Mouse (Mus musculus): ENCODE results near the gene 4930512M02Rik. TPM values are rescaled to one million over a fixed set of nuclear protein-coding genes. Genes with fewer than 3 reads are reported as not detected.
A peak's percentile ranks its signal among the peaks of the same experiment; 100 is the strongest.

The 4930512M02Rik gene
- total and polyA plus RNA-seq, 3 experiments = not detected

DNA sequence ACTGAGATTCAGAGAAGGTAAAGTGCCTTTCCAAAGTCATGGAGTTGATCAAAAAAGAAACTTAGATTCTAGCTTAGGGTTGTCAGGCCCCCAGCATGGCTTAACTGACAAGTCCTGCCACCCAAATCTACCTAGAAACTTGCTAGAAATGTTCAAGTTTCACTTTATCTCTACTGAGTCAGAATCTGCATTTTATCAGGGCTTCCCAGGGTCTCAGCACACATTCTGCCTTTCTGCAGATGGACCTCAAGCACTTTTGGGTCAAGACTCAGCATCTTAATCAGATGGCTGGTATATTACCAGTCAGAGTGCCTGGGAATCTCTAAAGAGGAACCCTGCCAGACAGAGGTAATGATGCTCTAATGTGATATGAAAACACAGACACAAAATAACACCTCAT lies 56.9 kb downstream of the 4930512M02Rik start:
- H3K27me3 ChIP-seq (ENCODE audit: insufficient read depth, low read length) = no peaks in the 10 kb centered on the region
- peak; percentile 60 for ATAC-seq (ENCODE audit: extremely low read depth, insufficient number of reproducible peaks, low FRiP score, poor library complexity, severe bottlenecking)
- peaks cover 41% of the 10 kb centered on the region for H3K4me1 ChIP-seq (ENCODE audit: insufficient read depth, low read depth, low read length)
- H3K4me3 ChIP-seq (ENCODE audit: low read depth, low read length) = no peak overlapping the region
- H3K9me3 ChIP-seq (replicated peaks) = no peaks in the 10 kb centered on the region
- no peak for DNase-seq (ENCODE audit: low spot score)
- H3K36me3 ChIP-seq (replicated peaks) = no peaks in the 10 kb centered on the region
- peak; percentile 38; the same call in 1 of the 2 replicates for TF ChIP-seq TAL1 (conservative IDR thresholded peaks at IDR 0.05; ENCODE audit: low read depth, low read length)
- no peak for TF ChIP-seq GATA1 (IDR thresholded peaks at IDR 0.05; ENCODE audit: borderline replicate concordance, low read length)

GRCm38 (mm10) chr11:11569466-11570132 lies 58.0 kb downstream of the 4930512M02Rik start:
- Histone ChIP-seq H3K4me3 (ENCODE audit: low read depth, low read length) (no peak overlapping the region), H3K27me3 (ENCODE audit: insufficient read depth, low read length) (no peaks in the 10 kb centered on the region), H3K36me3 (replicated peaks) (no peaks in the 10 kb centered on the region), H3K9me3 (replicated peaks) (no peaks in the 10 kb centered on the region), H3K4me1 (ENCODE audit: insufficient read depth, low read depth, low read length) (peaks cover 53% of the 10 kb centered on the region)
- no peak for TF ChIP-seq TAL1 (conservative IDR thresholded peaks at IDR 0.05; ENCODE audit: low read depth, low read length)
- no peak for TF ChIP-seq POLR2AphosphoS5 (IDR thresholded peaks at IDR 0.05; ENCODE audit: insufficient replicate concordance, low read depth, low read length)
- TF ChIP-seq GATA1 (IDR thresholded peaks at IDR 0.05; ENCODE audit: borderline replicate concordance, low read length) = no peak
- no peak for TF ChIP-seq GATA2 (IDR thresholded peaks at IDR 0.05; ENCODE audit: borderline replicate concordance, low read depth, low read length)
- TF ChIP-seq CTCF (IDR thresholded peaks at IDR 0.05; ENCODE audit: low read depth, low read length) = no peak
- no peak for DNase-seq (ENCODE audit: low spot score)
- peak; percentile 46 for ATAC-seq (ENCODE audit: extremely low read depth, insufficient number of reproducible peaks, low FRiP score, poor library complexity, severe bottlenecking)

- Histone ChIP-seq H3K4me1 (ENCODE audit: insufficient read depth, low read depth, low read length) (peaks cover 61% of the 10 kb centered on the region), H3K36me3 (replicated peaks) (no peaks in the 10 kb centered on the region), H3K9me3 (replicated peaks) (no peaks in the 10 kb centered on the region), H3K27me3 (ENCODE audit: insufficient read depth, low read length) (no peaks in the 10 kb centered on the region), H3K4me3 (ENCODE audit: low read depth, low read length) (no peak overlapping the region)
- TF ChIP-seq TAL1 (conservative IDR thresholded peaks at IDR 0.05; ENCODE audit: low read depth, low read length) = no peak
- TF ChIP-seq POLR2AphosphoS5 (IDR thresholded peaks at IDR 0.05; ENCODE audit: insufficient replicate concordance, low read depth, low read length) = no peak
- no peak for TF ChIP-seq CTCF (IDR thresholded peaks at IDR 0.05; ENCODE audit: low read depth, low read length)
- TF ChIP-seq GATA1 (IDR thresholded peaks at IDR 0.05; ENCODE audit: borderline replicate concordance, low read length) = no peak
- no peak for TF ChIP-seq GATA2 (IDR thresholded peaks at IDR 0.05; ENCODE audit: borderline replicate concordance, low read depth, low read length)
- no peak for ATAC-seq (ENCODE audit: extremely low read depth, insufficient number of reproducible peaks, low FRiP score, poor library complexity, severe bottlenecking)
- no peak for DNase-seq (ENCODE audit: low spot score)
Measured at GRCm38 (mm10) chr11:11568033-11568432, 59.6 kb downstream of the 4930512M02Rik start.

GRCm38 (mm10) chr11:11565146-11565820 lies 62.4 kb downstream of the 4930512M02Rik start:
- DNase-seq (ENCODE audit: low spot score) (no peak), ATAC-seq (ENCODE audit: extremely low read depth, insufficient number of reproducible peaks, low FRiP score, poor library complexity, severe bottlenecking) (no peak)
- no peaks in the 10 kb centered on the region for H3K36me3 ChIP-seq (replicated peaks)
- peaks cover 51% of the 10 kb centered on the region for H3K4me1 ChIP-seq (ENCODE audit: insufficient read depth, low read depth, low read length)
- no peaks in the 10 kb centered on the region for H3K27me3 ChIP-seq (ENCODE audit: insufficient read depth, low read length)
- H3K9me3 ChIP-seq (replicated peaks) = no peaks in the 10 kb centered on the region
- H3K4me3 ChIP-seq (ENCODE audit: low read depth, low read length) = no peak overlapping the region
- TF ChIP-seq POLR2AphosphoS5 (IDR thresholded peaks at IDR 0.05; ENCODE audit: insufficient replicate concordance, low read depth, low read length) (no peak), TAL1 (conservative IDR thresholded peaks at IDR 0.05; ENCODE audit: low read depth, low read length) (no peak), CTCF (IDR thresholded peaks at IDR 0.05; ENCODE audit: low read depth, low read length) (no peak), GATA1 (IDR thresholded peaks at IDR 0.05; ENCODE audit: borderline replicate concordance, low read length) (no peak), GATA2 (IDR thresholded peaks at IDR 0.05; ENCODE audit: borderline replicate concordance, low read depth, low read length) (no peak)

- H3K4me1 ChIP-seq (ENCODE audit: insufficient read depth, low read depth, low read length) = peaks cover 44% of the 10 kb centered on the region
- DNase-seq (ENCODE audit: low spot score) (peak; percentile 69), ATAC-seq (ENCODE audit: extremely low read depth, insufficient number of reproducible peaks, low FRiP score, poor library complexity, severe bottlenecking) (peak; percentile 86)
- H3K36me3 ChIP-seq (replicated peaks) = no peaks in the 10 kb centered on the region
- peak; percentile 27; the same call in 1 of the 2 replicates for TF ChIP-seq TAL1 (conservative IDR thresholded peaks at IDR 0.05; ENCODE audit: low read depth, low read length)
- no peak for TF ChIP-seq POLR2AphosphoS5 (IDR thresholded peaks at IDR 0.05; ENCODE audit: insufficient replicate concordance, low read depth, low read length)
- no peaks in the 10 kb centered on the region for H3K9me3 ChIP-seq (replicated peaks)
- H3K27me3 ChIP-seq (ENCODE audit: insufficient read depth, low read length) = no peaks in the 10 kb centered on the region
- H3K4me3 ChIP-seq (ENCODE audit: low read depth, low read length) = peak overlapping the region; percentile 45; the same call in 1 of the 2 replicates
Measured at GRCm38 (mm10) chr11:11564266-11565044, 63.2 kb downstream of the 4930512M02Rik start.

GRCm38 (mm10) chr11:11561118-11561517 lies 66.5 kb downstream of the 4930512M02Rik start:
- Histone ChIP-seq H3K27me3 (ENCODE audit: insufficient read depth, low read length) (no peaks in the 10 kb centered on the region), H3K36me3 (replicated peaks) (no peaks in the 10 kb centered on the region), H3K4me1 (ENCODE audit: insufficient read depth, low read depth, low read length) (peaks cover 61% of the 10 kb centered on the region), H3K4me3 (ENCODE audit: low read depth, low read length) (no peak overlapping the region), H3K9me3 (replicated peaks) (no peaks in the 10 kb centered on the region)
- TF ChIP-seq GATA2 (IDR thresholded peaks at IDR 0.05; ENCODE audit: borderline replicate concordance, low read depth, low read length) = no peak
- ATAC-seq (ENCODE audit: extremely low read depth, insufficient number of reproducible peaks, low FRiP score, poor library complexity, severe bottlenecking) (no peak), DNase-seq (ENCODE audit: low spot score) (no peak)

Measured in G1E (cell line).